ENCODE assay signal across 40 mouse cellular contexts in the genomic region with DNA sequence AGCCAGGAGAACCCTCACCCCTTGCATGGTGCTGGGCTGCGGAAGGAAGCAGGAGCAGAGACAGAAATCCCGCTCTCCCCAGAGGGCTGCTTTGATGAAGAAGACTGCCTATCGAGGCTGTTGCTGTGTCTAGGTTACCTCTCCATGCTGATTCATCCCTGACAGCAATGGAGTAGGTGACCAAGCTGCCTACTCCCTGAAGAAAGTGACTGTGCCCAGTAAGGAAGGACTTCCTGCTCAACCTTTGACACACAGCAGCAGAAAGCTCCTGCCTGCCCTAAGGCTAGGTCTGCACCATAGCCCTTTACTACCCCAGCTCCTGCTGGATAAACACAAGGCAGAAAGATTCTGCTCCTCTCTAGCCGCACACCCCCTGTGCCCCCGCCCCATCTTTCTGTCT. TPM values are rescaled to one million over a fixed set of nuclear protein-coding genes. Genes with fewer than 3 reads are reported as not detected.
"Had no signal": no experiment of that assay in that cellular context is flagged by ENCODE, and none has a peak within 500 bp of the region (broad histone marks: within the 10 kb centered on the region; RNA-seq: fewer than 3 reads in every experiment).

No protein-coding gene starts in this region.

- H3K9me3 ChIP-seq: limb, embryonic 10.5 days; limb, embryonic 12.5 days; limb, embryonic 13.5 days; limb, embryonic 15.5 days; liver, embryonic 12.5 days; liver, embryonic 13.5 days; liver, embryonic 15.5 days; lung, embryonic 15.5 days; megakaryocyte, embryonic 14.5 days; midbrain, embryonic 10.5 days; midbrain, embryonic 12.5 days; midbrain, embryonic 15.5 days had no signal

- H3K27me3 ChIP-seq: limb, embryonic 15.5 days; lung, embryonic 15.5 days; midbrain, embryonic 15.5 days had no signal

- DNase-seq: layer of hippocampus, postnatal 36 days; left cerebral cortex, postnatal 4 days; liver; liver, embryonic 13.5 days; liver, postnatal 0 days; lung, adult 18-20 months; lung, adult 2 months; lung, embryonic 14.5 days; lung, postnatal 10 days; lung, postnatal 14 days; lung, postnatal 36 days; lung, postnatal 4 days; midbrain, embryonic 14.5 days had no signal

- H3K4me3 ChIP-seq: left cerebral cortex, adult 2 months; limb, embryonic 10.5 days; limb, embryonic 12.5 days; limb, embryonic 13.5 days; limb, embryonic 15.5 days; liver, embryonic 12.5 days; liver, embryonic 13.5 days; liver, embryonic 15.5 days; lung, embryonic 15.5 days; megakaryocyte, embryonic 14.5 days; midbrain, embryonic 10.5 days; midbrain, embryonic 12.5 days; midbrain, embryonic 15.5 days; myocyte had no signal

- H3K36me3 ChIP-seq: limb, embryonic 10.5 days; limb, embryonic 12.5 days; limb, embryonic 13.5 days; limb, embryonic 15.5 days; liver, embryonic 12.5 days; liver, embryonic 13.5 days; liver, embryonic 15.5 days; lung, embryonic 15.5 days; midbrain, embryonic 10.5 days; midbrain, embryonic 12.5 days; midbrain, embryonic 15.5 days had no signal

- H3K4me2 ChIP-seq: limb, embryonic 12.5 days; limb, embryonic 13.5 days; limb, embryonic 15.5 days; liver, embryonic 11.5 days; liver, embryonic 12.5 days; liver, embryonic 13.5 days; liver, embryonic 15.5 days; lung, embryonic 14.5 days; lung, embryonic 15.5 days; midbrain, embryonic 12.5 days; midbrain, embryonic 15.5 days had no signal

- ATAC-seq: liver, embryonic 12.5 days; liver, postnatal 0 days; lung, postnatal 0 days; midbrain, embryonic 15.5 days had no signal

- H3K27ac ChIP-seq: left cerebral cortex, adult 2 months; limb, embryonic 10.5 days; limb, embryonic 12.5 days; limb, embryonic 13.5 days; limb, embryonic 15.5 days; liver, embryonic 12.5 days; liver, embryonic 13.5 days; liver, embryonic 14.5 days; liver, embryonic 15.5 days; lung, embryonic 15.5 days; macrophage; midbrain, embryonic 10.5 days; midbrain, embryonic 12.5 days; midbrain, embryonic 15.5 days had no signal

- H3K4me1 ChIP-seq: limb, embryonic 10.5 days; limb, embryonic 12.5 days; limb, embryonic 13.5 days; limb, embryonic 15.5 days; liver, embryonic 12.5 days; liver, embryonic 13.5 days; liver, embryonic 15.5 days; lung, embryonic 15.5 days; megakaryocyte, embryonic 14.5 days had no signal

- H3K9ac ChIP-seq: limb, embryonic 12.5 days; limb, embryonic 13.5 days; limb, embryonic 15.5 days; liver, embryonic 12.5 days; liver, embryonic 13.5 days; liver, embryonic 14.5 days; liver, embryonic 15.5 days; liver, postnatal 0 days; lung, embryonic 14.5 days; lung, embryonic 15.5 days; midbrain, embryonic 12.5 days; midbrain, embryonic 15.5 days had no signal

RNA-seq across cellular contexts. Expression of a gene that starts 27.8 kb away (rescaled TPM):
- total RNA-seq: layer of hippocampus, postnatal 36 days; left cerebral cortex, adult 2 months; left cerebral cortex, adult 8-10 months; left cerebral cortex, postnatal 14 days; left cerebral cortex, postnatal 4 days; liver, adult 2 months; megakaryocyte progenitor cell, adult 5-6 weeks; megakaryocyte, adult 5-6 weeks; monocyte, adult 5-6 weeks had no signal
- polyA plus RNA-seq: limb, embryonic 10.5 days; limb, embryonic 11.5 days; limb, embryonic 12.5 days; limb, embryonic 14.5 days; limb, embryonic 15.5 days; liver, adult 2 months; liver, embryonic 11.5 days; liver, embryonic 12.5 days; liver, embryonic 13.5 days; liver, embryonic 14.5 days; liver, embryonic 15.5 days; liver, embryonic 16.5 days; liver, postnatal 0 days; lung, adult 2 months; lung, embryonic 14.5 days; lung, embryonic 15.5 days; lung, embryonic 16.5 days; lung, postnatal 0 days; macrophage; myocyte had no signal
